Mouse (Mus musculus) brain, adult 2 months (tissue): ENCODE data around the gene Zscan22.
A peak's percentile ranks its signal among the peaks of the same experiment; 100 is the strongest.
"Not testable (repeated sequence)": the region's sequence is repeated elsewhere in the genome, so short reads cannot be mapped to it uniquely, and the experiment has no call there.

Source experiments
- DNase-seq: peaks from one replicate; pipeline ENCODE4 v3.0.0; 2011; ENCODE audit warnings: low read depth, low spot score

Gene Zscan22

DNA sequence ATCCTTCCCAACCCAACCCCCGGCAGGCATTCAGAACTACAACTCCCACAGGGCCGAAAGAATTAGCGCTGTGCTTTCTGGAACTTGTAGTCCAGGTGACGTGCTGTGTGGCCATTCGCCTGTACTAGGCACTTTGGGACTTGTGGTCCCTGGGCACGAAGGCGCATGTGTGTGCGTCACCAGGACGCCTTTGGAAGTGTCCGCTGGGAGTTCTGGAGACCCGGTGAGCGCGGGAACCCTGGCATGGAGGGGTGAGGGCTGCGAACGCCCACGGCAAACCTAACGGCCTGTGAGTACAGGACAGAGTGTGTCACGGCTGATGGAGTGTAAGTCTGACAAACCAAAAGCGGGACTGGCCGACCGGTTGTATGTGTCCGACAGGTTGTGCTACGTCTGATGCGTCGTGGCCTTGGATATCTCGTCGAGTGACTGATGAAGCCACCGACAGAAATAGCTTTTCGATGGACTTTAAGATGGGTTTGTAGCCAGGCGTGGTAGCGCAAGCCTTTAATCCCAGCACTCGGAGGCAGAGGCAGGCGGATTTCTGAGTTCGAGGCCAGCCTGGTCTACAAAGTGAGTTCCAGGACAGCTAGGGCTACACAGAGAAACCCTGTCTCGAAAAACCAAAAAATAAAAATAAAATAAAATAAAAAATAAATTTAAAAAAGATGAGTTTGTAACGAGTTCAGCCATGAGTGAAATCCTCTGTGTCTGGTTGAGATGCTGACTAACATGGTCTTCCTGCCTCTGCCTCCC lies at the start of gene Zscan22:
Gene Zscan22, plus strand, starts transcription at position 161 of the 756 bp plus-strand sequence.
- DNase-seq = peak; percentile 100

DNA sequence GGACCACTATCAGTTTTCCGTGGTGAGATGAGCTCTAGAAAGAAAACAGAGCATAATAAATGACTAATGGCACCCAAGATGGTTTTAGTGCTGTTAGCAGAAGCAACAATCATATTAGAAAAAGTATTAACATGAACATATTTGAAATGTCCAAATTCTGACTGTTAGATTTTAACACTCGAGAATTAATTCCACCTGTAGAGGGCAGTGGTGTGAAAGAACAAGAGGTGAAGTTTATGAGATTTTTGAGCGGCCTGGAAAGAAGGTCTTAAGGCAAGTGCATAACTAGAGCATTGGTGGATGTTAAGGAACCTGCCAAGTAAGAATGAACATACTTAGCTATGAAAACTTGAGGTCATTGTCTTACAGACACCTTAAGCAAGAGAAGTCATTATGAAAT lies 23.3 kb upstream of the Zscan22 start:
- peak; percentile 58 for DNase-seq

DNA sequence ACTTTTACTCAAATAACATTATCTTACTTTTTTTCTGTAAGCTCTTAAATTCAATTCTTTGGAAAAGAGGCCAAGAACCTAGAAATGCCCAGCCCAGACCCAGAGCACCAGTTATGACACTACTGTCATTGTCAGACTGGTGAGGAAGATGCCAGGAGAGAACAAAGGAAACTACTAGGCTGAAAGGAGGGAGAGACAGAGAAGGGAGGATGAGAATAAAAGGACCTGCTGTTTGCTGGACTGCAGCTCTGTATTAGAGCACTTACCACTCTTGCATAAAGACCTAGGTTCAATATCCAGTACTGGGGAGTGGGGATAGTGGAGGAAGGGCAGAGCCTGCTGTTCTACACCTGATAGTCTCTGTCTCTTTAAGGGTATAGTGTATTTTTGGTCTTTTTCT lies 17.6 kb upstream of the Zscan22 start:
- DNase-seq = peak; percentile 77

DNA sequence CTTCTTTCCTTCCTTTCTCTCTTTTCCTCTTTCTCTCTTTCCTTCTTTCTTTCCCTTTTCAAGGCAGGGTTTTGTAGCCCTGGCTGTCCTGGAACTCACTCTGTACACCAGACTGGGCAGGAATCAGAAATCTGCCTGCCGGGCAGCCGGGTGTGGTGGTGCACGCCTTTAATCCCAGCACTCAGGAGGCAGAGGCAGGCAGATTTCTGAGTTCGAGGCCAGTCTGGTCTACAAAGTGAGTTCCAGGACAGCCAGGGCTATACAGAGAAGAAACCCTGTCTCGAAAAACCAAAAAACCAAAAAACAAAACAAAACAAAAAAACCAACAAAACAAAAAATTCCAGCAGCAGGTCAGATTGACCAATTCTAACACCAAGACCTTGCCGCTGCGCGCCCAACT lies 17.1 kb upstream of the Zscan22 start:
- not testable (repeated sequence) for DNase-seq

DNA sequence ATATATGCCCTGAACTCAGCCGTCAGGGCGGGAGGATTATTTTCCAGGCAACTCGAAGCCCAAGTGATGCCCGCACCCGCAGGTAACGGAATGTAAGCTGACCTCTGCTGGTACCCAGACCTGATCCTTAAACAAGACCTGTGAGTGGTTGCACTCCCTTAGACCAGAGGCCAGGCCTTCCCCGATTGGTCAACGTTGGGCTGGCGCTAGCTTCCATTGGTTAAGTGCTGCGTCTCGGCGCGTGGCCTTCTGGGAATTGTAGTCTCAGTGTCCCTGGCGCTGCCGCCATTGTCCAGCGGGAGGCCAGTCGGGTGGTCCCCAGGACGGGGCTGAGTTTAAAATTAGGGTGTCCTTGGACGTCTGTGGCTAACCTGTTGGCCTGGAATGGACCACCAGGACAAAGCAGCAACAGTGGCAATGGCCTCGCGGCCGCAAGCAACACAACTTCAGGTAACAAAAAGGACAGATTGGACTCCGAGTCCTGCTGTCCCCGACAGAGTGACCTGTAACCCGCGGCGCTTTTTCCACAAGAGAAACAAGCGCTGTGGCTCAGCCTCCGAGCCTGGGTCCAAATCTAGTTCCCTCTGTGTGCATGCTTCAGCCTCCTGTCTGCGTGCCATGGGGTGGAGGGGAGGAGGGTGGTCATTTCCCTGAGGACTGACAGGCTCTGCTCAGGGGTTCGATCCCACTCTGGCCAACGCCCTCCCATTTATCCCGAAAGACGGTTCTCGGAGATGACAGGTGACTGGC lies 16.5 kb upstream of the Zscan22 start, which contains the start of gene Zfp128:
Gene Zfp128, plus strand, starts transcription at position 267 of the 750 bp plus-strand sequence.
- peak; percentile 99 for DNase-seq

DNA sequence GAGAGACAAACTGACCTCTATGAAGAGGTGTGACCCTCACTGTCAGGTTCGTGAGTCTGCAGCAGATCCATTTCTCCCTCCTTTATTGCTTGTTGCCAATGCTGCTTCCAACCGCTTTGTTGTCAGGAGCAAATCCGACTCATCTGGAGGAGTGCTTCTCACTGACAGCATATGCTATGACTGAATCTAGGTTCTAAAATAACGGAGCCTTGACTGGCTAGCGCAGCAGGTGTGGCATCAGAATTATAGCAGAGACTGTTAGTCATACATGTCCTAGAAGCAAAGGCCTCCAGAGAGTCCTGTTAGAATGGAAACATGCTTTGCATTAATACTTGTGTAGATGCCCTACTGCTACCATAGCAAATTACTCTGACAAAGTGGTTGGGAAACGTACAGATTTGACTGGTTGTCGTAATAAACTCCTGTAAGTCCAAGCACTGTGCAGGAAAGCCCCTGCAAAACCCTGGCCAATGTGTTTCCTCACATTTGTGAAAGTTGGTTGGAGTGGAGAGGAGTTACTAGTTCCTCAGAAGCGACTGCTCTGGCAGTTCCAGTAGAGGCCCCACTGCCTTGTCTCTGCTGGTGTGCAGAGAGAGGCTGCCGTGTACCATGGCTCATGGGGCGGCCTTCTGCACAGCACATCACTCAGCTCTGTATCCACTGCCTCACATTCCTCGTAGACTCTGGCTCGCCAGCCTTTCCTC lies 10.9 kb upstream of the Zscan22 start:
- peak; percentile 53 for DNase-seq

DNA sequence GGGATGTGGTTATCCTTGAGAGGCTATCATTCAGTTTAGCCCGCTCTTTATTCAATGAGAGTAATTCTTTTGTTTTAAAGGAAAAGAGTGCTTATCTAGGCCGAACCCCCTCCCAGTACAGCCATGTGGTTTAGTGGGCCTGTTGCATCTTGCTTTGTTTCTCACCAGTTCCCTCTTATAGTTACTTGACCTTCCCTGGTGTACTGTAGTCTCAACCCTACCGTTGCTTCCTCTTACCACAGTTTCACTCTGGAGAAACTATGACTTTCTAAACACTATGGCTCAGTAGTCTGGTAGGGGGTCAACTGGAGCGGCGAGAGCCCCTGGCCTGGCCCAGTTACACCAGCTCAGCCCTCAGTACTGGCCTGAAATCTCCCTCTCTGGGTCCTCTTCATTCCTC lies 10.0 kb upstream of the Zscan22 start:
- DNase-seq = no peak

DNA sequence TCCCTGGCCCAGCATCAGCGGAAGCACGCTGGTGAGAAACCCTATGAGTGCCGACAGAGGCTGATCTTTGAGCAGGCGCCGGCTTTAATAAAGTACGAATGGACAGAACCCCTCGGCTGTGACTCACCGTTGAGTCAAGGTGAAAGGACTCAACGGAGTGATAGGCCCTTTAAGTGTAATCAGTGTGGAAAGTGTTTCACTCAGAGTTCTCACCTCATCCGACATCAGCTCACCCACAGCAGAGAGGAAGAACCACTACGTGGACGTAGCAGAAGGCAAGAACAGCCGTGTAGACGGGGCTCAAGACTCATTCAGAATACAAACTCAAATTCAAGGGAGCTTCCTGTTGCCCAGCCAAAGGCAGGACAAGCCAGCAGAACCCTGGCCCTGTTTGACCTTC lies 6.7 kb upstream of the Zscan22 start:
- no peak for DNase-seq

DNA sequence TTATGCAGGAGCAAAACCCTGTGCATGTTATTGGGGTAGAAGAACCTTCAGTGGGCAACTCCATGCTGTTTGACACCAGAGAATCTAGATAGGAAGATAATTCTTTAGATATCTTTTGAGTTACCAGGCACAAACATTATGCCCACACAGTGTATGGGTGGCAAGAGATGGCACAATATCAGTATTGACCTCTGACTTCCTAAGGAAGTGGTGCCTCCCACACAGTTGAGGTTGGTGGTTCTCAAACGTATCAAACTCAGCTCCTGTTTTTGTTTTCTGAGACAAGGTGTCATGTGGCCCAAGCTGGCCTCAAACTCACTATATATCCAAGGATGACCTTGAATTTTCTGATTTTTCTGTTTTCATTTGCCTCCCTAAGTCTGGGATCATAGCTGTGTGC lies 6.3 kb upstream of the Zscan22 start:
- DNase-seq = no peak

DNA sequence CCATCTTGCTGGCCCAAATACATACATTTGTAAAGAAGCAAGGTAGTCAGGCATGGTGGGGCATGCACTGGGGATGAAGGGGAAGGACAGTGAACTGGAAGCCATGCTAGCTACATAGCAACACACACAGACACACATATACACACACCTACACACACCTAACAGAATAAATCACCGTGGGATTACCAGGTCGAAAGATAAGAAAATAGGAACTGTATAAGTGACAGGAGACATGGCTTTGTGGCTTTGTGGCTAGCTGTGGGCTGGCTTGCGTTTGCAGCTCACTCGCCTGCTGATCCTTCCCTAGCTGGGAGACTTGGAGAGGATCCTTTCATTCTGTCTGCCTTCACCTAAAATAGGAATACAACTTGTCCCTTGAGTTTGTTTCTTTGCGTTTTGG lies 3.9 kb downstream of the Zscan22 start:
- no peak for DNase-seq

DNA sequence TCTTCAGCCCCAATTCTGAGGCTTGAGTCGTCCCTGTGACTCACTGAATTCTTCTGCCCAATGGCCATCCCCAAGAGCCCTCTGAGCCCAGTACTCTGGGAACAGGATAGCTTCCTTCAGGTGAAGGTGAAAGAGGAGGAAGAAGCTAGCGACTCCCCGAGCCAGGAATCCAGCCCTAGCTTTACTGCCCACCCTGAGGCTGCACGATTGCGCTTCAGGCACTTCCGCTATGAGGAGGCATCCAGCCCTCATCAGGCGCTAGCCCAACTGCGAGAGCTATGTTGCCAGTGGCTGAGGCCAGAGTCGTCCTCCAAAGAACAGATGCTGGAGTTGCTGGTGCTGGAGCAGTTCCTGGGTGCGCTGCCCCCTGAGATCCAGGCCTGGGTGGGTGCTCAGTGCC lies 6.0 kb downstream of the Zscan22 start:
- DNase-seq = no peak

DNA sequence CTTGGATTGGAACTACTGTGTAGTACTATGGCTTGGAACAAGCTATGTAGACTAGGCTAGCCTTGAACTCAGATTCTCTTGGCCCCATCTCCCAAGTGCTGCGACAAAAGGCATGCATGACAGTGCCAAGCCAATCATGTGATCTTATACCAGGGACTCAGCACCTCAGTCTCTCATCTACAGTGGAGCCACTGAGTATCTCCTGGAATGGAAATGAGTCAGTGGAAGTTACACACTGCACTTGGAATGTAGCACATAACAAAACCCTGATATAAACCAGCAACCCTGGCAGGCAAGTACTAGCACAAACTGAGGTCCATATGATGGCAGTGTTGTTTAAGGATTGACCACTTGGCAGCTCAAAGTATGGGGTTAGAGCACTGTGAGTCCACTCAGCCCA lies 7.5 kb downstream of the Zscan22 start:
- no peak for DNase-seq

DNA sequence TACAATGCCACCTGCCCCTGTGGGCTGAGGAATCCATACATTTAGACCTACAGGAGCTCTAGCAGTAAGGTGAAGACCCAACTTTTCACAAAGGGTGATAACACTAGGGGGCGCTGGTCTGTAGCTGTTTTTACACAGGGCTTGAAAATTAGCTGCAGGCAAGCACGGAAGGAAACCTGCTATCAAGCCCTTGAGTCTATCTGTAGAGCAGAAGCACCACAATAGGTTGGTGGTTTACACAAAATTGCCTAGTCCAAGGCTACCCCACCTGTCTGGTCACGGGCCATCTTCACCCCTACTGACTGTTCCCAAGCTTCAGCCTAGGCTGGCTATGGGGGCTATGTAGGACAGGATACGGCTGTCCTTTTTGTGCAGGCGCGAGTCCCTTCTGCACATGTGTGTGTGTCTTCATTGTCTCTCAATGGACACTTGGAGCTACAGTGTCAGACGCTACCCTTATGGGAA lies 11.9 kb downstream of the Zscan22 start:
- DNase-seq = peak; percentile 90

DNA sequence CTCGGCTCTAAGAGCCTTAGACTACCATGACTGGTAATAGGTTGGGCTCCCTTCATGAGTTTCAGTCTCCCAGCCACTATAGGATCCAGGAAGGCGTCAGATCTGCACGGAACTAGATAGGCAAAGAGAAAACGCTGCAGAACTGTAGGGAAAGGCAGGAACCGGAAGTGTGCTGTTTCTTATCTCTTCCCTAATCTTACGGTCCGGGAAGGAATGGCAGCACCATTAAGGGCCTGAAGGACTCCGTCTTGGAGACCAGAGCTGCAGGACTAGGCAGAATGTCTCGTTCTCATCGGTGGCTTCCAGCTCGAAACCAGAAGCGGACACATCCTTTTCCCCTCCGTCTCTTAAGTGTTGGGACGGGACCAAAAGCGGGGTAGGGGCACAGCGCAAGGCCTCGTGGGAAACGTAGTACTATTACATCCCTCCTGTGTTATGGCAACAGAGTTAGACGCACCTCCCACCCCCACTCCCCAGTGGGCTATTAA lies 12.6 kb downstream of the Zscan22 start:
- DNase-seq = peak; percentile 91

DNA sequence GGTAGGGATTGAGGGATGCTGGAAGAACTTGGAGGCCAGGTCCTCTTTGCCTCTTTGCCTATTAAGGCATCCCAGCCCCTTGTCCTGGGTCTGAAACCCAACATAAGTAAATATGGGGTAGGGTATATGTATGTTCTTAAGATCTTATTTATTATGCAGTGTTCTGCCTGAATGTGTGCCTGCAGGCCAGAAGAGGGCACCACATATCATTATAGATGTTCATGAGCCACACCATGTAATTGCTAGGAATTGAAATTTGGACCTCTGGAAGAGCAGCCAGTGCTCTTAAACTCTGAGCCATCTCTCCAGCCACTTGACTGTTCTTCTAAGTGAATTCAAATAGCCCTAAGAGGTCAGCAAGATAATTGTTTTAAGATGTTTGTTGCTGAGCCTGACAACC lies 15.9 kb downstream of the Zscan22 start:
- peak; percentile 58 for DNase-seq

DNA sequence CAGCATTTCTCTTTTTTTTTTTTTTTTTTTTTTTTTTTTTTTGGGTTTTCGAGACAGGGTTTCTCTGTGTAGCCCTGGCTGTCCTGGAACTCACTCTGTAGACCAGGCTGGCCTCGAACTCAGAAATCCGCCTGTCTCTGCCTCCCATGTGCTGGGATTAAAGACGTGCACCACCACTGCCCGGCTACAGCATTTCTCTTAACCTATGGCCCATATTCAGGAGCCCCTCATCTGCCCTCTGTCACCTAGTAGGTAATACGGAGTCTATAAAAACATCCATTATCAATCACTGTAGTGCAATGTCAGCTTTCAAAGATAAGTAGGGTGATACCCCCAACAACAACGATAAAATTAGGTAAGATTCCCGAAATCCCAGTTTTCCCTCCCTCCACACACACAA lies 22.9 kb downstream of the Zscan22 start:
- not testable (repeated sequence) for DNase-seq

DNA sequence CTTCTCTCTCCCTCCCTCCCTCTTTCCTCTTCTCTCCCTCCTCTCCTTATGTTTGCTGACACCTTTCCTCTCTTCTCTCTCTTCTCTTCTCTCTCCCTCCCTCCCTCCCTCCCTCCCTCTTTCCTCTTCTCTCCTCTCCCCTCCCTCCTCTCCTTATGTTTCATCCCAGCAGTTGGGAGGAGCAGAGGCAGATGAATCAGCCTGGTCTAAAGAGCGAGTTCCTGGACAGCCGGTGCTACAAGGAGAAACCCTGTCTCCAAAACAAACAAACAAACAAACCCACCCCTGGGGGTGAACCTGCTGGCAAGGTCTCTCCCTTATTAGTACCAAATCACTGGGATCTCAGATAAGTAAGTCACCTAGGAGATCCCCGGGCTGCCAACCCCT lies 23.7 kb downstream of the Zscan22 start:
- DNase-seq = peak; percentile 90

DNA sequence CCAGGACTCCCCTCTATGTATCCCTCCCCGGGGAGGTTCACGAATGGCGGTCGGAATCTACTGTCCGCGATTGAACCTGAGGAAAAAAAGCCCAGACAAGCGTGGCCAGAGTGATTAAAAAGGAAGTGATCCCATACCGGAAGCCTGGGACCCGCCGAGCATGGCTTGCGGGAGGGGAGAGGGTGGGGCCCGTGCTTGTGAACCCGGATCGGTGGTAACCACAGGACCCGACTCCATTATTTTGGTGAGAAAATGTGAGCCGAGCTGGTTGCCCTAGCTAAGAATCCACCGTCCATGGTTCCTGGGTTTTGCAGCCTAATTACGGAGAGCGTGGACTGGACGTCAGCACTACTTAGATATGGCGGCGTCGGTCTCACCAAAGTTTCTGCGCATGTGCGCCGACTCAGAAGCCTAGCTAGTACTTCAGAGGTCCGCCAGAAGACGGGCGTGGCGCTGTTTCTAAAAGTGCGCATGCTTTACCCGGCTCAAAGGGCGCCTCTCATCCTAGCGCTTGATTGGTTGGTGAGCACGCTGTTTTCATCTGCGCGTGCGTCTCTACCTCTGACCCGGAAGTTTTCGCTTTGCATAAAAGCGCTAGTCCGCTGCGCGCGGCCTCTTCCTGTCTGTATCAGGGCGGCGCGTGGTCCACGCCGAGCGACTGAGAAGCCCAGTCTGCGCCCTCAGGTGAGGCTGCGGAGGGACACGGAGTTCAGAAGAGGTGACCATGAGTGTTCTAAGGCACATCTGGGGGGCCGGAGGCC lies 24.3 kb downstream of the Zscan22 start, which contains the start of gene Rps5:
Gene Rps5, plus strand, starts transcription at position 586 of the 761 bp plus-strand sequence.
- DNase-seq = peak; percentile 100

DNA sequence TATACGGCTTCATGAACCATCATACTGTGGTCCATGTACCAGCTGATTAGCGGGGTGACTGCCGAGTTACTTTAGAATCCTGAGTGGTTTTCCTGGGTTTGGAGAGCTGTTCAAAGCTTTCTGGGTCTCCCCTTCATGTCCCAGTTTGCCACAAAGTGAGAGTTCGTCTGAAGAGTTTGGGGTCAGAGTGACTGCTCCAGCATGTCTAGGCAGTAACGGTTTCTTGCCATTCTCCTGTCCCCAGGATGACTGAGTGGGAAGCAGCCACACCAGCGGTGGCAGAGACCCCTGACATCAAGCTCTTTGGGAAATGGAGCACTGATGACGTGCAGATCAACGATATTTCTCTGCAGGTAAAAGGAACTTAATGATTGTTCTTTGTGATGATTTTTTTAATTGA lies 25.1 kb downstream of the Zscan22 start:
- DNase-seq = no peak

DNA sequence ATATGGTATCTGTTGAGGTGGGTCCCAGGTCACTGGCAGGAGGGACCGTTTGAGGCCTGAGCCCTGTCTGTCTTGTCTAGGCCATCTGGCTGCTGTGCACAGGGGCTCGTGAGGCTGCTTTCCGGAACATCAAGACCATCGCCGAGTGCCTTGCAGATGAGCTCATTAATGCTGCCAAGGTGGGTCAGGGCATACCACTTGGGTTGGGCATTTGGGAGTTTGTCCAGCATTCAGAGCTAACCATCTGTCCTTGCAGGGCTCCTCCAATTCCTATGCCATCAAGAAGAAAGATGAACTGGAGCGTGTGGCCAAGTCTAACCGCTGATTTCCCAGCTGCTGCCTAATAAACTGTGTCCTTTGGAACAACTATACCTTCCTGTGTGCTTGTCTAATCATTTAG lies 28.7 kb downstream of the Zscan22 start:
- peak; percentile 61 for DNase-seq

DNA sequence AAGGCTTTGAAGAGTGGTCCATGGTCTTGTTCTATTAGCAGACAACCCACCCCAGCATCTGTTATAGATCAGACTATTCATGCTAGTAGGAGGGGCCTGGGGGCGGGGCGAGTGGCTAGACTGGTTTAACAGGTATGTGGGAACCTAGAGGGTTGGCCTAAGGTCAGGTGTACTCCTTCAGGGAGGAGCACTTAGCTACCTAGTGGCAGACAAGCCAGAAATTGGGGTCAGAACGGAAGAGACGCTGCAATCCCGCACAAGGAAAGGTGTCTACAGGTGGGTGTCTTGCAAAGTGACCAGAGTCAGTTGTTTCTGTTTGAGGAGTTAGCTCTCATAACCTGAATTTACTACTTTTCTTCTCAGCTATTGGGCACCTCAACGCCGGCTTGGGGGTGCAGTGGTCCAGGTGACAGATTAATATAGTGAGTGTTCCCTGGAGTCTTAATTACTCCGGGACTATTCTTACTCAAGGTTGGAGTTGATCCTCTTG lies 29.6 kb downstream of the Zscan22 start, which contains the start of gene Rnf225:
Gene Rnf225, plus strand, starts transcription at position 226 of the 490 bp plus-strand sequence.
- DNase-seq = no peak
